Mouse (Mus musculus): ENCODE measurements around the gene Gkn1. TPM values are rescaled to one million over a fixed set of nuclear protein-coding genes. Genes with fewer than 3 reads are reported as not detected.
A peak's percentile ranks its signal among the peaks of the same experiment; 100 is the strongest.

Gene Gkn1
- total and polyA plus RNA-seq, 3 experiments, result not detected

- in situ Hi-C loops (cut with MboI; ENCODE audit: low pct_ligation_motif_present, low pct_unique_long_range_greater_than_20kb, low sequenced_read_pairs), result no loop called here
- no peak overlapping the region for H3K4me2 ChIP-seq (ENCODE audit: insufficient read depth, low read depth, poor library complexity, severe bottlenecking)
Observed at GRCm38 (mm10) chr6:87384761-87385160, 34.0 kb upstream of the Gkn1 start.

GRCm38 (mm10) chr6:87383926-87384691 is 33.4 kb upstream of the Gkn1 start:
- Histone ChIP-seq H3K4me1 (ENCODE audit: control insufficient read depth in 1 of 2, insufficient read depth in 2 of 2) (peaks cover 0 to 31% of the 10 kb centered on the region in 2 experiments; a peak in 2 of 4 replicates), H3K36me3 (replicated peaks in 1 of 2; ENCODE audit: control insufficient read depth in 1 of 2, insufficient read depth in 1 of 2, low read length in 1 of 2) (no peaks in the 10 kb centered on the region), H3K79me2 (replicated peaks; ENCODE audit: control insufficient read depth, extremely low read depth, insufficient read depth, poor library complexity, severe bottlenecking) (no peaks in the 10 kb centered on the region), H3K9me3 (replicated peaks; ENCODE audit: low read length) (no peaks in the 10 kb centered on the region), H3K4me3 (replicated peaks in 1 of 3; ENCODE audit: low read depth in 2 of 3, low read length in 2 of 3, poor library complexity in 1 of 3) (no peak overlapping the region), H3K27me3 (replicated peaks) (peaks cover 6% of the 10 kb centered on the region), H3K4me2 (ENCODE audit: insufficient read depth, low read depth, poor library complexity, severe bottlenecking) (0 out of 2 replicates have a peak overlapping the region, but pooled peaks have one; percentile 33), H3K27ac (ENCODE audit: insufficient read depth, low read depth) (no peak overlapping the region), H3K9ac (ENCODE audit: insufficient read depth, low read depth) (no peak overlapping the region)
- dilution Hi-C loops (cut with MboI; ENCODE audit: extremely low pct_ligation_motif_present, extremely low pct_unique_long_range_greater_than_20kb, low sequenced_read_pairs) (no loop called here), in situ Hi-C loops (cut with MboI; ENCODE audit: low pct_ligation_motif_present, low pct_unique_long_range_greater_than_20kb, low sequenced_read_pairs) (no loop called here)
- no peak for DNase-seq (ENCODE audit: extremely low read depth)
- TF ChIP-seq NELFE (IDR thresholded peaks at IDR 0.05; ENCODE audit: low read depth, low read length) (no peak), MEF2A (IDR thresholded peaks at IDR 0.05; ENCODE audit: borderline replicate concordance, low read depth, low read length) (no peak), ZKSCAN1 (IDR thresholded peaks at IDR 0.05; ENCODE audit: borderline replicate concordance, low read depth, low read length) (no peak), CTCF (conservative IDR thresholded peaks at IDR 0.05 in 1 of 2, IDR thresholded peaks at IDR 0.05 in 1 of 2; ENCODE audit: low read depth in 2 of 2, low read length in 2 of 2) (peak; percentile 12 to 53; a peak in 2 of 4 replicates), MXI1 (IDR thresholded peaks at IDR 0.05; ENCODE audit: low read depth, low read length) (no peak), SMC3 (IDR thresholded peaks at IDR 0.05; ENCODE audit: low read depth, low read length) (peak; percentile 29), UBTF (IDR thresholded peaks at IDR 0.05; ENCODE audit: low read depth, low read length) (no peak), CHD2 (IDR thresholded peaks at IDR 0.05; ENCODE audit: low read length) (no peak), RAD21 (IDR thresholded peaks at IDR 0.05; ENCODE audit: low read depth, low read length) (peak; percentile 47)

More at GRCm38 (mm10) chr6:87384761-87385160, 34.0 kb upstream of the Gkn1 start:
- TF ChIP-seq CHD2 (IDR thresholded peaks at IDR 0.05; ENCODE audit: low read length) (no peak), ZC3H11A (IDR thresholded peaks at IDR 0.05; ENCODE audit: low read depth, low read length) (no peak), POLR2A (IDR thresholded peaks at IDR 0.05; ENCODE audit: low read depth, low read length) (no peak), SMC3 (IDR thresholded peaks at IDR 0.05; ENCODE audit: low read depth, low read length) (no peak), RCOR1 (conservative IDR thresholded peaks at IDR 0.05; ENCODE audit: low read depth, low read length) (no peak), JUND (conservative IDR thresholded peaks at IDR 0.05; ENCODE audit: low read depth, low read length) (no peak), TBP (conservative IDR thresholded peaks at IDR 0.05; ENCODE audit: low read depth, low read length) (no peak)
- H3K9ac ChIP-seq (ENCODE audit: insufficient read depth, low read depth), result no peak overlapping the region
- no peak overlapping the region for H3K27ac ChIP-seq (ENCODE audit: insufficient read depth, low read depth)
- H3K36me3 ChIP-seq (replicated peaks in 1 of 2; ENCODE audit: control insufficient read depth in 1 of 2, insufficient read depth in 1 of 2, low read length in 1 of 2), result no peaks in the 10 kb centered on the region
- H3K79me2 ChIP-seq (replicated peaks; ENCODE audit: control insufficient read depth, extremely low read depth, insufficient read depth, poor library complexity, severe bottlenecking), result no peaks in the 10 kb centered on the region
- H3K27me3 ChIP-seq (replicated peaks), result peaks cover 6% of the 10 kb centered on the region
- DNase-seq (ENCODE audit: extremely low read depth), result no peak
- no peak overlapping the region for H3K4me3 ChIP-seq (replicated peaks in 1 of 3; ENCODE audit: low read depth in 2 of 3, low read length in 2 of 3, poor library complexity in 1 of 3)
- dilution Hi-C loops (cut with MboI; ENCODE audit: extremely low pct_ligation_motif_present, extremely low pct_unique_long_range_greater_than_20kb, low sequenced_read_pairs), result no loop called here
- no peaks in the 10 kb centered on the region for H3K9me3 ChIP-seq (replicated peaks; ENCODE audit: low read length)
- peaks cover 0 to 31% of the 10 kb centered on the region in 2 experiments; a peak in 2 of 4 replicates for H3K4me1 ChIP-seq (ENCODE audit: control insufficient read depth in 1 of 2, insufficient read depth in 2 of 2)
